Mouse (Mus musculus) activated CD4-positive, CD25-positive, alpha-beta regulatory T cell (primary cell): ENCODE results near the gene 4930516K23Rik. TPM values are rescaled to one million over a fixed set of nuclear protein-coding genes. Genes with fewer than 3 reads are reported as not detected.

Experiments
- polyA plus RNA-seq, 2 experiments: library from polyadenylated mRNA; unstranded; fragments of 100-300 nt; shearing (Covaris generic); gene quantifications; one replicate each; pipeline ENCODE4 v1.2.1; 2017

The 4930516K23Rik gene
- under 1 TPM in 1 of 2 experiments, not detected in 1; 0.18 TPM for polyA plus RNA-seq

DNA sequence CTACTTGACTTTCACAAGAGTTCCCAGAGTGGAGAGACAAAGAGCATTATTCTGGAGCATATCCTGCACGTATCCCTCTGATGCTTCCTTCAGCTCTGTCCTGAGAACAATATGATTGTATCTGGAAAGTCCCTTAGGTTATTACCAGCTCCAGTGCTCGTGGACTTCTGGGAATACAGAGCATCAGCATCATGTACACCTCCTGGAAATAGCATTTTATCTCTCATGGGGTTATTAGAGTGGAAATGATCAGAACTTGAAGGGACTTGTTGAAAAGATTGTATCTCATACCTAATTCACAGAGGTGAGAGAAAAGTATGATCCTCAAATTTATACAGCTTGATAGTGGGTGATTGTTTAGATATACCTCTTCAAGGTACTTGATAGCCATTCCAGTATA lies at the start of gene 4930516K23Rik:
Gene 4930516K23Rik, minus strand, starts transcription at position 101 of the 400 bp plus-strand sequence.

DNA sequence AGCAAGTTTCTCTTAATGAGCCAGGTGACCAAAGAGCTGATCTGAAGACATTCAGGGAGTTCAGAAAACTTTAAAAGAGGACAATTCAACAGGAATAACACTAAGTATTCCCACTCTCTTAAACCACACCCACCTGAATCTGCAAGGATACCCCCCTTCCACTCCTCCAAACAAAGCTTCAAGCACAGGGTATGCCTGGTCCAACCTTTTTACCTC lies 43.4 kb upstream of the 4930516K23Rik start, which contains the start of gene Olfr646:
Gene Olfr646, plus strand, starts transcription at position 117 of the 216 bp plus-strand sequence.

DNA sequence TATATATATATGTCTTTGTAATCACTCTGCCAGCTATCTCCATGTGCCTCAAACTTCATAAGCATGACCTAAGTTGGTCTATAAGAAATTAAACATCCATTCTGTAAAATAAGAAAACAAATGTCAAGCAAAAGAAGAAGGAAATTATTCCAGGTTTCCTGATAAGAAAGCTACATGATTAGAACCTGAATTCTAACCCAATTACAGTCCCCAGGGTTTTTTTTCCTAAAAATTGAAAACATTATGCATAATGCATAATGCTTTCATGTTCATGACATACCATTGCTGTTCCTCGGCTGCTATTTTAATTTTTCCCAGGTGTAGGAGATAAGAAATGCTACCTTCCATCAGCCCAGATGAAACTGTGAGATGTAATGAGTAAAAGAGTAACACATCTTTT lies 24.1 kb upstream of the 4930516K23Rik start, which contains the start of gene Olfr645:
Gene Olfr645, minus strand, starts transcription at position 101 of the 400 bp plus-strand sequence.

DNA sequence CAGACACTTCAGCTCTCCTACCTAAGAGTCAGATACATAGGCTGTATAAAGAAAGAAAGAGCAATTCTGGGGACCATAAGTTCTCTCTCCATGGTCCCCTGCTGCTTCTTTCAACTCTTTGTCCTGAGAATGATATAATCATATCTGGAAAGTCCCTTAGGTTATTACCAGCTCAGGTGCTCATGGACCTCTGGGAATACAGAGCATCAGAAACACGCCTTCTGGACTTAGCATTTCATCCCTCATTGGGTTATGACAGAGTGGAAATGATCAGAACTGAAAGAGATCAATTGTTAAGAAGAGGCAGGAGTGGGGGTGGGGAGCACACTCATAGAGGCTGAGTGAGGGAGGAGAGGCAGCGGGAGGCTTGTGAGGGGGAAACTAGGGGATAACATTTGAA lies 10.5 kb upstream of the 4930516K23Rik start, which contains the start of gene Olfr644:
Gene Olfr644, minus strand, starts transcription at position 101 of the 400 bp plus-strand sequence.

DNA sequence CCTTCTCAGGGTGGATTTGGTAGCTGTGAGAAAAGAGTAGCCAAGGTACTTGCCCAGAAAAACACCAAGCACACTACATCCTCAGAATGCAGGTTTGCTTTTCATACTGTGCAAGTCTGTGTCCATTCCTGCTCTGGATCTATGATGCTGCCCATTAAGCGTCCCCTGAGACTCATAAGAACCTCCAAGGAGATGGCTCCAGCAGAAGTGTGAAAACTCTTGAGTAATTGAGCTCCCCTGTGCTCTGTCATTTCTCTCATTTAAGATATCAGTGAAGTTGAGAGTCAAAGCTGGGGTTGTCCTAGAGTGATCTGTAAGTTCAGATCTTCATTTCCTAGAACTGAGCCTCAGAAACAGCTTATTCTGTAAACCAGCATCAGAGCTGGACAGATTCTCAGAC lies 8.7 kb downstream of the 4930516K23Rik start, which contains the start of gene Olfr642:
Gene Olfr642, minus strand, starts transcription at position 101 of the 400 bp plus-strand sequence.

DNA sequence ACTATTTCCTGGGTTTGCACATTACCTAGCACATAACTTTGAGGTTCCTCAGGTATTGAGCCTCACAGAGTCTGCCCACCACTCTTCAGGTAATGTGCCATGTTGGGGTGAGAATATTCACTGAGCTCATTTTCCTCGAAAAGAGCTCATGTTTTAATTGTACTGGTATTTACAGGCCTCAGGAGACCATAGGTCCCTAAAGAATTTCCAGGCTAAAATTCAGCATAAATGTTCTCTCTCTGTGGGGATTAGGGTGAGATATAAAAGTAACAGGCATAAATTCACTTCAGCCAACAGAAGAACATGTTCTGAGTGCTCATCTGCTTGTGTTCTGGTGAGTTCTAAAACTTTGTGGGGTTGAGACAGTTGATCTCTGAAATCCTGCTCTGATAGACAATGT lies 26.1 kb downstream of the 4930516K23Rik start, which contains the start of gene Olfr641:
Gene Olfr641, plus strand, starts transcription at position 301 of the 400 bp plus-strand sequence.

DNA sequence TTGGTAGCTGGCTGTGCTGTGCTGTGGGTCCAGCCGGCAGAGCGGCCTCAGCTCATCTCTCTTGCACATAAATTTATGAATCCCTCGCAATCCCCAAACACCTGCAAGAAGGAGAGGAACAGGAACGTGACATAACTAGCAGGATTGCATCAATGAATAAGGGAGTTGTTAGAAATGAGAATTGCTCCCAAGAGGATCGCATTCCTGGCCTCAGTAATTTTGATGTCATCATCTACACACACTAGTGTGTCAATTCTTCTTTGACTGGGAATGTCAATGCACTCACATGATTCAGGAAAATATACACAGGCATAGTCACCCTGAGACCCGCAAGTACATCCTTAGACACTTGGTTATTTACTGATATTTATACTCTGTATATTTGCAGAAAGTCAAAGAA lies 35.8 kb downstream of the 4930516K23Rik start, which contains the start of gene Olfr640:
Gene Olfr640, minus strand, starts transcription at position 101 of the 400 bp plus-strand sequence.

DNA sequence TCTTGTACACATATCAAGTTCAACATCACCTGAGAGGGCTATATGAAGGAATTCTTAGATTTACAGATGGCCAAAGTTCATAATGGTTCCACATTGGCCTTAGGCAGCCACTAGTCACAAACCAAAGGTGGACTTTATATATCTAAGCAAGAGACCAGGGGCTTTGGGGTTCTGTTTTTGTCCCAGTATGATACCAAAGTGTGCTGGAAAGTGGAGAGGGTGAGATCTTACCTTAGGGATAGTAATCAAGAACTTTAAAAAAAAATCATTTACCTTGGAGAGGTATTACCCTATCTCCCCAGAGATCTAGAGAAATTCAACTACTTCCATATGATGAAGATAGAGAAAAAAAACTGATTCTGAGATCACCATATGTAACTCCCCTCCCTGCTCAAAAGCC lies 44.0 kb downstream of the 4930516K23Rik start, which contains the start of gene Olfr639:
Gene Olfr639, minus strand, starts transcription at position 101 of the 400 bp plus-strand sequence.

Other genes starting within 250 kb of the 4930516K23Rik start
- gene Hbb-bt, start 247.4 kb downstream of the 4930516K23Rik start, polyA plus RNA-seq, result 10 to 100 TPM; 63.1 to 67.8 TPM
- gene Hbb-bs, start 233.3 kb downstream of the 4930516K23Rik start, polyA plus RNA-seq, result 100 to 1,000 TPM; 302 to 371 TPM
- not detected for gene Hbb-bh2, start 220.9 kb downstream of the 4930516K23Rik start, polyA plus RNA-seq
- not detected for gene Hbb-bh1, start 218.3 kb downstream of the 4930516K23Rik start, polyA plus RNA-seq
- not detected for gene Hbb-y, start 208.2 kb downstream of the 4930516K23Rik start, polyA plus RNA-seq
- not detected for gene Olfr66, start 175.2 kb downstream of the 4930516K23Rik start, polyA plus RNA-seq
- gene Olfr64, start 167.0 kb downstream of the 4930516K23Rik start, polyA plus RNA-seq, result not detected
- gene Olfr65, start 158.0 kb downstream of the 4930516K23Rik start, polyA plus RNA-seq, result not detected
- not detected for gene Olfr631, start 132.6 kb downstream of the 4930516K23Rik start, polyA plus RNA-seq
- not detected for gene Olfr632, start 127.1 kb downstream of the 4930516K23Rik start, polyA plus RNA-seq
- gene Olfr633, start 117.0 kb downstream of the 4930516K23Rik start, polyA plus RNA-seq, result not detected
- under 1 TPM in 1 of 2 experiments, not detected in 1; 0.04 TPM for gene Olfr635, start 90.3 kb downstream of the 4930516K23Rik start, polyA plus RNA-seq
- not detected for gene Olfr638, start 62.7 kb downstream of the 4930516K23Rik start, polyA plus RNA-seq
- gene Olfr639, start 44.1 kb downstream of the 4930516K23Rik start, polyA plus RNA-seq, result under 1 TPM; 0.04 TPM
- gene Olfr640, start 35.9 kb downstream of the 4930516K23Rik start, polyA plus RNA-seq, result not detected
- not detected for gene Olfr641, start 26.0 kb downstream of the 4930516K23Rik start, polyA plus RNA-seq
- gene Olfr642, start 8.8 kb downstream of the 4930516K23Rik start, polyA plus RNA-seq, result under 1 TPM in 1 of 2 experiments, not detected in 1; 0.05 TPM
- gene Olfr644, start 10.4 kb upstream of the 4930516K23Rik start, polyA plus RNA-seq, result not detected
- gene Olfr645, start 24.0 kb upstream of the 4930516K23Rik start, polyA plus RNA-seq, result not detected
- not detected for gene Olfr646, start 43.4 kb upstream of the 4930516K23Rik start, polyA plus RNA-seq
- gene Ubqln5, start 68.4 kb upstream of the 4930516K23Rik start, polyA plus RNA-seq, result not detected
- gene Olfr643, start 76.0 kb upstream of the 4930516K23Rik start, polyA plus RNA-seq, result not detected
- gene Ubqln3, start 81.8 kb upstream of the 4930516K23Rik start, polyA plus RNA-seq, result not detected
- gene Ubqlnl, start 89.1 kb upstream of the 4930516K23Rik start, polyA plus RNA-seq, result under 1 TPM in 1 of 2 experiments, not detected in 1; 0.57 TPM
- not detected for gene Olfm5, start 103.4 kb upstream of the 4930516K23Rik start, polyA plus RNA-seq
- under 1 TPM in 1 of 2 experiments, not detected in 1; 0.10 TPM for gene Olfr648, start 121.9 kb upstream of the 4930516K23Rik start, polyA plus RNA-seq
- not detected for gene Olfr649, start 134.5 kb upstream of the 4930516K23Rik start, polyA plus RNA-seq
- gene Trim6, start 157.3 kb upstream of the 4930516K23Rik start, polyA plus RNA-seq, result 1 to 10 TPM; 1.9 to 2.3 TPM
- gene Trim34a, start 183.0 kb upstream of the 4930516K23Rik start, polyA plus RNA-seq, result 10 to 100 TPM; 37.5 to 46.9 TPM
- 10 to 100 TPM; 26.9 to 27.7 TPM for gene Trim5, start 226.6 kb upstream of the 4930516K23Rik start, polyA plus RNA-seq